Mouse (Mus musculus) frontal cortex, postnatal 10 days (tissue): ENCODE results near the gene Rab8a.

Source experiments
- DNase-seq, 2 experiments: peaks; one replicate each; pipeline ENCODE4 v3.0.0; 2022; ENCODE audit warnings: low spot score in 2 of 2, mixed read lengths in 1 of 2

Rab8a gene

DNA sequence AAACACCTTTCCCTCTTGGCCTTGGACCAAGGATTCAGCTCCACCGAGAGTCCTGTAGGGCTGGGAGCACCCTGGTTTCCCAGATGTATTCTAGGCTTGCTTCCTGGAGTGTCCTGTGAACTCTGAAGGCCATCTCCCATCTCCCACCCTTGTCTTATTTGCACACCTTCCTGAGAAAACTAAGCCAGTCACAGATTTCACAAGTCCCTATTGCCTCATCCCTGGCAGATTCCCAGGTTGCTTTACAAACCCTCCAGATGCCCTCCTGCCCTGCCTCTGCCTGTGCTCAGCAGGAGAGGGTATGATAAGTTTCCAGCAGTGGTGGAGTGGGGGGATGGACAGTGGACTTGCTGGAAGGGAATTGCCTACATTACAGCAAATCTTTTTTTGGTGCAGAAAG is 14.9 kb upstream of the Rab8a start:
- no peak for DNase-seq

DNA sequence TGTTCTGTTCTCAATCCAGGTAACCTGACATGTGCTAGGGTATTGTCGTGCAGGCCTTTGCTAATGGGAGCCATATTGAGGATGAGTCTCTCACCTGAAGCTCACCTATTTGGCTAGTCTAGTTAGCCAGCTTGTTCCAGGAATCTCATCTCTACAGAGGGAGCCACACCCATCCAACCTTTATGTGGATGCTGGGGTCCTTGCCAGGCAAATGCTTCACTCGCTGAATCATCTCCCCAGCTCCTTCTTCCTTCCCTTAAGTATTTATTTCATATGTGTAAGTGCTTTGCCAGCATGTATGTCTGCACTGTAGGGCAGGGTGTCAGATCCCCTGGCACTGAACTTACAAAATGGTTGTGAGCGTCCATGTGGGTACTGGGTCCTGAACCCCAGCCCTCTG is 14.4 kb upstream of the Rab8a start:
- DNase-seq, result no peak

DNA sequence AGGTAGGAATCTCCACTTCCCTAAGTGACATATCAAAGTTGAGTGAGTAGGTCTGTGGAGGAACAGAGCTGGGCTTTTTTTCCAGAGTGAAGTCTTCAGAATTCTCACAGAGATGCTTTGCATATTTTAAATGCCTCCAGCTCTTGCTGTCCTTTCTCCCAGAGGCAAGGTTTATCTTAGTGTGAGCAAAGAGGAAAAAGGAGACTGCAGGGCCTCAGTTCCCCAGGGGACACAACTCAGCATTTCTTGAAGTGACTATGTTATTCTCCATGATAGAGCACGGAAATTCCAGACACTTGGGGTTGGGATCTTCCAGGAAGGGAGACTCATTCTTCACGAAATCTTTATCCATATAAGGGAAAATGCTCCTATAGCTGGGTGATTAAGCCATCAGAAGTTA is 13.7 kb upstream of the Rab8a start:
- DNase-seq, result no peak

DNA sequence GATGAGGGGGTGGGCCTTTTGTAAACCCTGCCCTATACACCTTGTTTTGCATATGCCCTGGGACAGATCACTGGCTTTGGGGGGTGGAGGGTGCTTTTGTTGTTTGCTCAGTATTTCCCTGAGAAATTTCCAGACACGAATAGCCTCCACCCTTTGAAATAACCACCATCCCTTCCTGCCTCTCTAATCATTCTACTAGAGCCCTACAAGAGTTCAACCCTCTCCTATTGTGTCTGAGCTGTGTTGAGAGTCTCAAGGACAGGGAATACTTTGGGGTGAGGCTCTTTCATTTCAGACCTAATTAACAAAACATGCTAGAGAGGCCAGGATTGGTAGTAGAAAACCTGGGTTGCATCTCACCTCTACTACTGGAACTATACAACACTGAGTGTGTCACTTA is 11.9 kb upstream of the Rab8a start:
- no peak for DNase-seq

DNA sequence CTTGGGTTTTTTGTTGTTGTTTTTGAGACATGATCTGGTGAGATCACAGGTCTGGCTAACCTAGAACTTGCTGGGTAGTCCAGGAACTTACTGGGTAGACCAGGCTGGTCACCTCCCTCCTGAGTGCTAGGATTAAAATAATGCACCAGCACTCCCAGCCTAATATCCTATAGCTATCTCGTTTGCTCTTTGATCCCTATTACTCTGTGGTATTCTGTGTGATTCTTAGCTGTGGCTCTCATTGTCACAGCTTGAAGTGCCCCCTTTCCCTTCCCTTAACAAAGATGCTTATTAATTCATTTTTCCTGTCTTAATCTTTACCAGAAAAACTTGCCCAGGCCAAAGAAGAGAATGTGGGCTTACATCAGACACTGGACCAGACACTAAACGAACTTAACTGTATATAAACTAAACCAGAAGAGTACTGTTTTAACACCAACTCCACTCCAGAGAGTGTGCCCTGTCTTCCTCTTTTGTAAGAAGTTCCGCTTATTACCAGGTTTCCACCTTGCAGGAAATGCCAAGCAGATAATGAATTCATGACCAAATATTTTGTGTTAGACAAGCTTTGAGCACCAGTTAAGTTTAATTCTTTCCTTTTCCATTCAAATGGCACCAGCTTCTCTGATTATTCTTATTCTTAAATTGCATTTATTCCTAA is 9.5 kb upstream of the Rab8a start:
- no peak for DNase-seq

DNA sequence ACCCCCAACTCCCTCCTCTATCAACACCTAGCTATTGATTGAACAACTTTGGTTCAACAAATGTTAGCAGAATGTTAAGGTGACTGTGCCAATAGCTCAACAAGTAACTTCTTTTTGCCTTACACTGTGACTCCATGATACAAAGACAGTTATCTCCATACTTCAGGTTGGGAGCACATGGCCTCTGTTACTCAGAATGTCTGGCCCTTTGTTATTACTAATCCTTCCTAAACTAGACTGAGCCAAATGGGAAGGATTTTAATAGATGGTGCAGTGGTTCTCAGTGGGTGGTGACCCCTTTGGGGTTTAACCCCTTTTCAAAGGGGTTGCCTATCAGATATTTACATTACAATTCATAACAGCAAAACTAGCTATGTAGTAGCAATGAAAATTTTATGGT is 7.6 kb upstream of the Rab8a start:
- DNase-seq, result no peak

DNA sequence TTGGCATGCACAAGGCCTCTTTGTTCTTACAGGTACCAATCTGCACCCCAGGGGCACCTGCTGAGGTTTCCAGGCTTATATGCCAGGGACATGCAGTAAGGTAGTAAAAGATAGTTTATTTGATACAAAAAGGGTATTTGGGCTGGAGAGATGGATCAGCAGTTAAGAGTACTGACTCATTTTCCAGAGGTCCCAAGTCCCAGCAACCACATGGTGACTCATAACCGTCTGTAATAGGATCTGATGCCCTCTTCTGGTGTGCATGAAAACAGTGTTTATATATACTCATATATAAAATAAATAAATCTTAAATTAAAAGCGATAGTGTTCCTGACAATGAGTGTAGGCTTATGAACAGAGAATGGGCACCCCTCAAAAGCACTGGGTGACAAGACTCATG is 2.9 kb upstream of the Rab8a start:
- DNase-seq, result no peak

DNA sequence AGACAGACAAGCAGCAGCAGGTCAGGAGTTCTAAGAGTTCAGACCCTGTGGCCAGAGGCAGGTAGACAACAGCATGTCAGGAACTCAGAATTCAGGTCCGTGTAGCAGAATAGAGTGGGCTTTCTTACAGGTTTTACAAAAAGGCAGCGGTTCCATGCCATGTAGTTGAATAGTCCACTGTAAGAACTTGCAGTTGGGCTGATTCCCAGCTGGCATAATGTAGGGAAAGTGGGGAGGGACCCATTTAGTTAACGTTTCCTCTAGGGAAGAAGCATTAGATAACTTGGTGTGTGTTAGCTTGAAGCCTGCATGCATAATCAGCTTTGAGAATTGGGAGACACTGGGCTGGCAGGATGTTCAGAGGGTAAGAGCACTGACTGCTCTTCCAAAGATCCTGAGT is 2.3 kb upstream of the Rab8a start:
- DNase-seq, result no peak

DNA sequence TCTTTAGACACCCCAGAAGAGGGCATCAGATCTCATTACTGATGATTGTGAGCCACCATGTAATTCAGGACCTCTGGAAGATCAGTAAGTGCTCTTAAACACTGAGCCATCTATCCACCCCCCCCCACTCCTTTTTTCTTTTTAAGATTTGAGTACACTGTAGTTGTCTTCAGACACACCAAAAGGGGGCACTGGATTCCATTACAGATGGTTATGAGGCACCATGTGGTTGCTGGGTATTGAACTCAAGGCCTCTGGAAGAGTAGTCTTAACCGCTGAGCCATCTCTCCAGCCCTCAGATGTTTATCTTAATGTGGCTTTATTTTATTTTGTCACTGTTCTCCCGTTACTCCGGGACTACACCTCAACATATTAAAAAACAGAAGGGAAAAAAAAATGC is 993 bp upstream of the Rab8a start:
- DNase-seq, result no peak

DNA sequence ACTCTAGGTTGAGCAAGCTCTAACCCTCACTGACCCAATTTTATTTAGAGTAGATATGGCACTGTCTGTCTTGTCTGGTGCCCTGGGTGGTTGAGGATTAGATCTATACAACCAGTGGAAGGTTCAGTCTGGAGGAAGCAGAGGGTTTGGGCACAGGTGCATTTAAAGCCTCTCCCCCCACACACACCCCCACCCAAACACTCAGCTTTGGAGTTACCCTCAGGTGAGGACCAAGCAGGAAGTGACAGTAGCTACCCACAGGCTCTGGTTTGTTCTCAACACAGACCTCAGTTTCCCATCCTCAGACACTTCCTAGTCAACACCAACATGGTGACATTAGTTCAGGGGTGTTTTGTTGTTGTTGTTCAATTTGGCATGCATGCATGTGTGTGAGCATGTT is 1.8 kb downstream of the Rab8a start:
- no peak for DNase-seq

DNA sequence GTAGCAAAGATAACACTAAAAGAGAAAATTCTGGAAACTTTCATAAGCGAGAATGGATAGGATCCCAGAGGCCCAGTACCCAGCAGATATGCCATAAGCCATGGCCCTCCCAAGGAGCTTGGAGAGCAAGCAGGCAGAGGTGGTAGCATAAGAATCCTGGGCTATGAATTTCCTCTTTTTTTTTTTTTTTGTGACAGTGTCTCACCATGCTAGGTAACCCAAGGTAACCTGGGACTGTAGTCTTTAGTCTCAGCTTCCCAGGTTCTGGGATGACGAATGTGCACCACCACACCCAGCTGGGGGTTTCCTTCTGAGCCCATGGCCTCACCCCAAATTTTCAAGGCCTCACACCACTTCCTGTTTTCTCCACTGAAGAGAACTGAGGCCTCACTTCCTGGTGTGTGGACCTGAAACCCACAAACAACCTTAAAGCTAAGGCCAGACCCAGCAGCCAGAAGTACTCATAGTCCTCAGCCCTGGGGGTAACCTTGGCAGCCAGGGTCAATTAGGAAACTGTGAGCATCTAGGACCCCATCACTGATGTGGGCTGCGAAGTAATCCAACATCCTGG is 8.2 kb downstream of the Rab8a start:
- no peak for DNase-seq

DNA sequence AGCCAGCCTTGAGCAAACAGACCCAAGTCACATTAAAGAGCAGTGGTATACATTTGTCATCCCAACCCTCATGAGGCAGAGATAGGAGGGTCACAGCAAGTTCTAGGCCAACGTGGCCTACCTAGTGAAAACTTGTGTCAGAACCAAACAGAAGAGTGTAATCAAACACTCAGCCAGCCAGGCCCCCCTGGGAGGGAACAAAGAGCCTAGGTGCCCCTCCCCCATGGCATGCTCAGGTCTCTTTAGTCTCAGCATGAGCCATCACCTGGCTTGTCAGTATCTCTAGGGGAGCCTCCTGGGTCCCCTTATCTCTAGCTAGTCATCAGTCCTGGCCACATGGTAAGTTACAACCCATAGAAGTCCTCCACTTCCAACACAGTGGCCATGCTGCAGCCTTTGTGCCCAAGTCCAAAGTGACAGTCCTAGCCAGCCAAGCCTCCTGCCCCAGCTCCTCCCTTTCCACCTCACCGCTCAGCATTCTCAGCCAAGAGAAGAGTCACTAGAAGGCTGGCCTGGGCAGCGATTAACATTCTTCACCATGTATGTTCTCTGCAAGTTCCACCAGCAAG is 8.8 kb downstream of the Rab8a start:
- no peak for DNase-seq

DNA sequence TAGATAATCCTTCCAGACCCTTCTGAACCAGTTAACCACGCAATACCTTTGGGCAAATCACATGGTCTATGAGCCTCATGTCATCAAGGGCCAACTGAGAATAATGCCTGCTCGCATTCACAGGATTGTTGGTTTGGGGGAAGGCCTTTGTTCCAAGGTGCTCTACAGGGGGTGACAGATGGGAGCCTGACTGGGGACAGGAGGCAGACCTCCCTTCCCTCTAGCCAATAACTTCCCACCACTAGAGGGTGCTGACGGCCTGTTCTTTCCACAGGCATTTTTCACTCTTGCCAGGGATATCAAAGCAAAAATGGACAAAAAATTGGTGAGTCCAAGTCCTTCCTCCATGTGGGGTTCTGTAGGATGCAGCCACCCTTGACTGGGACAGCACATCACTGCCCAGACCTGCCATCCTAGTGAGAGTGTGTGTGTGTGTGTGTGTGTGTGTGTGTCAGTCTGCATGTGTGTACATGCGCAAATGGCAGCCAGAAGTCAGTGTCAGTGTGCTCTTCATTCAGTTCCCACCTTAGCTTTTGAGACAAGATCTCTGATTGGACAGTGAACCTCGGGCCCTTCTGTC is 16.4 kb downstream of the Rab8a start:
- peak in 1 of 2 experiments; percentile 58 for DNase-seq

DNA sequence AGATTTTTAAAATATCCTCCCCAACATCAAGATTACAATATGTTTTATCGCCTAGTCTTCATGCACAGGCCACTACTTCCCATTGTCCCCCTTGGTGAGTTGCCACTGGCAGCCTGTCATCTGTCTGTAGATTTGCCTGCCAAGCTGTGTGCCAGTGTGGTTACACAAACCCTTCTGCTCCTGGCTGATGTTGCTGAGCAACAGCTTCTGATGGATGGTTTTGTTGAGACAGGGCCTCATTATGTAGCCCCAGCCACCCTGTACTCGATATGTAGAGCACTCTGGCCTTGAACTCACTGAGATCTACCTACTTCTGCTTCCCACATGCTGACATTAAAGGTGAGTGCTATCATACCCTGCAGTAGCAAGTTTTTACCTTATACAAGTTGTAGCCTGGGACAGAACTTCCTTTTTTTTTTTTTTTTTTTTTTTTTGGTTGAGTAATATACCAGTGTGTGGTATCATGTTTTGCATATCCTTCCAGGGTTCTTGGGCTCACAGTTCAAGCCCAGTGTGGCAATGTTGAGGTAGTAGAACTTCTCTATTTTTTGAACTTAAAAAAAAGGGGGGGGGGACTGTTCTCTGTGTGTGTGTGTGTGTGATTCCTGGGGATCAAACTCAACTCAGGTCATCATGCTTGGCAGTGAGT is 22.7 kb downstream of the Rab8a start:
- DNase-seq, result no peak

DNA sequence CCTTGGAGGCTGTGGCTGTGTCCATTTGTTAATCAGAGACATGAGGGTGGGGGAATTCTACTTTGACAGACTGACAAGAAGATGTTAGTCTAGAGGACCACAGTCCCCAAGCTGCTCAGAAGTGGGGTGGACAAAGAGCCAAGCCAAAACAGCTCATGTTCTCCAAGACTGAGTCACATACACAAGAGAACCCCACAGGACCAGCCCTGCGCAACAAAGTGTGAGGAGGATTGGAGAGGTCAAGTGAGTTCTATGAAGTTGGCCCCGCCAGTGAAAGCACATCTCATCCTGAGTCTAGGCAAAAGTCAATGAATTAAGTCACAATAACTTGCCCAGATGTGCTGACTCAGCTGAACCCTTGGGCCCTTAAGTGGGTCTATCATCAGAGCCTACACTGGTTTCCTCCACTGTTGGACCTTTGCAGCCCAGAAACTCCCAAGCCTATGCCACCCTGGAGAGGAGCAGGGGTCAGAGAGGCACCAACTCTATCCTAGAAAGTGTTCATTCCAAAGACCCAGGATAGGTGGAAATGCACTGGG is 26.9 kb downstream of the Rab8a start:
- DNase-seq, result no peak

DNA sequence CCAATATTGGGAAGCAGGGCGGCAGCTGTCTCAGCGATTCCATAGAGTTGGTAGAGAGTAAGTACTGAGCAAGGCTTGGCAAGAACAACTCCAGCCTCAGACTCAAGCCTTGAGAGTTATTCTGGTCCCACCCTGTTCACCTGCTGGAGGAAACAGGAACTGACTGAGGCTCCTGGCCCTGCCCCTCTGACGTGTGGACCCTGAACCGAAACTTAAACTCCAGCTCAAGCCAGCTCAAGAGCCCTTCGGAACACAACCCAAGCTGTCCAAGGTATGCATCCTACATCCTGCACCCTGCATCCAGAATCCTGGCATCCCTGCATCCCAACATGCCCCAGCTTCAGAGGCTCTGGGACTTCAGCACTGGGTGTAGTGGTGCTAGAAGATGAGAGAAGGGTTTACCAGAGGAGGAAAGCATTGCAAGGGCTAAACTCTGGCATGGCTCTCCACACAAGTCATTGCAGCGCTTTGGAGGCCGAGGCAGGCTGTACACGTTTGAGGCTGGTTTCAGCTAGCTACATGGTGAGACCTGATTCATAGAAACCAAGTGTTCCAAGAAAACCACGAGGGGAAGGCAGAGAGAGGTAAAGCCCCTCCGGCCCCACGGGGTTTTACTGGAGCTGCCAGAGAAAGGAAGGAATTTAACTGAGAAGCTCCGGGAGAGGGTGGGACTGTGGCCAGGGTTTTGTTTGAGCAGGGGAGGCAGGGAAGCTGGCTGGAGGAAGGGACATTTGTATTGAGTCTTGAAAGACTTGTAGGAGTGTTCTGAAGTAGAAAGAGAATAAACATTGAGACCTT is 28.6 kb downstream of the Rab8a start, which contains the start of gene Hsh2d:
Gene Hsh2d, plus strand, starts transcription at position 222 of the 798 bp plus-strand sequence.
- no peak for DNase-seq

DNA sequence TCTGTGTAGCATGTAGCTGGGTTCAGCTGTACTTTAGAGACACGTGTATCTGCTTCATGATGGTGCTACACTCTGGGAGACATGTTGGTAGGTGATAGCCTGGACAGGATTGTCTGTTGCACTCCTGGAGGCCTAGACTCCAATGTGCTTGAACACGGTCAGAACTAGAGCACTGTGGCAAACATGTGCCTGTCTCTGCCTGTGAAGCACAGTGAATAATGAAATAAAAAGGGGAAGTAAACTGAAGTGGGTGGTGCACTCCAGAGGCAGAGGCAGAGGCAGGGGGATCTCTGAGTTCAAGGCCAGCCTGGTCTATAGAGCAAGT is 29.2 kb downstream of the Rab8a start:
- DNase-seq, result no peak

DNA sequence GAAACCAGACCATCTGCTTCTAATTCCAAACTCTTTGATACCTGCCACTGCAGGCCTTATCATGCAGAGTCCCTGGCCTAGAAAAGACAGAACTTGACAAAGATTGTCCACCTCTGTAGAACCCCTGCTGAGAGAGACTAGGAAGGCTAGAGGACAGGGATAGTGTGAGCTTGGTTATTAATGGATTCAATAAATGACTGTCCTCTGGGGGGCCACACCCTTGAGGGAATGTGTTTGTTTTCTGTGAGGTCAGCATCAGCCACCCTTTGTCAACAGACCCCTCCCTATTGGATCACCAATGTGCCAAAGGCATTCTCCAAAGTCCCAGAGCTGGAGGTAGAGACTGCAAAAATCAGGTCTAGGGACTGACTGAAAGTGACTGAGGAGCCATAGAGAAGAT is 31.1 kb downstream of the Rab8a start:
- DNase-seq, result no peak

DNA sequence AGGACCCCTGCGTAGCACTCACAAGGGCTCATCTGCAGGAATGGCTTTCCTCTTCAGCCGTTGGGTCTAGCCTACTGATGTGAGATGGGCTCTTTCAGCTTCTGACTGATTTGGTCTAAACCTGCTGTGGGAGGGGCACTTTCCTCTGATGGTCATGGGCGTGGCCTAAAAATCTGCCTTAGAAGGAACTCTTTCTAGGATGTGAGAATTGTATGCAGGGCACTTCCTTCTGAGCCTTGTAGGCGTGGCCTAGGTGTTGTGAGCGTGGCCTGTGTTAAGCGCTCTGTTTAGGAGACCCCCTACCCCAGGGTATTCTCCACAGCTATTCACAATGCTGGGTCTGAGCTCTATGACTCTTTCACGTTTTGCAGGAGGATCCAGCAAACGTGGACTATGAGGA is 37.0 kb downstream of the Rab8a start:
- no peak for DNase-seq

DNA sequence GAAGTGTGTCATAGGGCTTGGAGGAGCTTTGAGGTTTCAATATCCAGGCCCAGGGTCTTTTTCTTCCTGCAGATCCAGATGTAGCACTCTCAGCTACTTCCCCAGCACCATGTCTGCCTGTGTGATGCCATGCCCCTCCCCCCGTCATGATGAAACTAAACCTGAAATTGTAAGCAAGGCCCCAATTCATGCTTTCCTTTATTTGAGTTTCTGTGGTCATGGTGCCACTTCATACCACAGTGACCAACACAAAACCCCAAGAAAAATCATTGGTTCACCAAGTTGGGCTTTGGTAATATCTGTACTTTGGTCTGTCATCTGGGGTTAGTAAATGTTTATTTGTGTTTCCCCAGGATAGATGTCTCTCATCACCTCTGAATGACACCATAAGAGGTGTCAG is 47.6 kb downstream of the Rab8a start:
- DNase-seq, result no peak

DNA sequence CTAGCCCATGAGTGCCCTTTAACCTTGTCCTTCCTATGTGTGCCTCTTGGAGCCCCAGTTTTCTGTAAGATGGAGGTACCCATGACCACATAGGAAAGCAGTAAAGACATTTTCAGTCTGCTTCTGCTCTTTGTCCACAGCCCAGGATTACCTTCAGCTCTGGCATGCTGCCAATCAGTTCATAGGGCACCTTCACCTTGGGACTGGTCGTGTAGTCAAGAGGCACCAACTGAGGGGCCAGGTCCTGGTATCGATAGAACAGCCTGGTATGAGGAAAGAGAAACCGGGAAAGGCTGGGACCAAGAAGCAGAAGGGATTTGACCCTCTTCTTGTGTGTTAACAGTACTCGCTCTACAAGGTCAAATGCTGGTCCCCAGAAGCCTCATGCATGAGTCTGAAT is 49.2 kb downstream of the Rab8a start:
- DNase-seq, result no peak

DNA sequence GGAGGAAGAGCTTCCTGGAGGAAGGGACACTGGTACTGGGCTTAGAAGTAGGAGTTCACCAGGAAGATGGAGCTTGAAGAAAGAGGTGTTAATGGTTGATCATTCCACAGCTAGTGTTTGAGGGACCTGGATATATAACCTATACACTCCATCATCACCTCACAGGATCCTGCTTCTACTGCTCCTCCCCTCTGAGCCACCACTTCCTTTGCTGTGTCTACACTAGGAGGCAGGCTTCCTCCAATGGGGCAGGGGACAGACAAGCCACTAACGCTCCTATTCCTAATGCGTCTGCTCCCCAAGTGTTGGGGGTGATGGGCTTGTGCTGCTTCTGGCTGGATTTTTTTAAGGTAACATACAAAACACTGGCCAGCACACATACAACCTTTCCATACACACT is 49.7 kb downstream of the Rab8a start:
- DNase-seq, result no peak
